Mouse (Mus musculus): ENCODE results near the gene 2010003K11Rik. TPM values are rescaled to one million over a fixed set of nuclear protein-coding genes. Genes with fewer than 3 reads are reported as not detected.
"Not testable (repeated sequence)": the region's sequence is repeated elsewhere in the genome, so short reads cannot be mapped to it uniquely, and the experiment has no call there.

2010003K11Rik gene
- polyA plus RNA-seq, 1 experiment, result 128 TPM

DNA sequence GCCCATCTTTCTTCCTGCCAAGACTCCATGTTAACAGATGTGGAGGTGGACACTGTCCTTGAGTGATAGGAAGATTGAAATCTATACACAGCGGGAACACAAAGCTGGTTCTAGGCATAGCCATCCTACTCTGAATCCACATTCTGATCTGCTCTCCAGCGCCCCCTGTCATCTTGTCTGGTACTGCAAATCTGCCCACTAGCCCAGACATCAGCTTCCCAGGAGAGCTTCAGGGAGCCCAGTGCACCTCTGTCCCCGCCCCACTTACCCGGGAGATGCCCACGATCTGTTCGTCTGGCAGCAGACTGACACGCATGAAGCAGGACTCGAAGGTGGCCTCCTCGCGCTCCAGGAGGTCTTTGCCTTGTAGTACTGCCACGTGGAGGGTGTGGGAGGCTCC, 42.2 kb downstream of the 2010003K11Rik start:
- no peak overlapping the region for H3K27ac ChIP-seq (ENCODE audit: insufficient read depth, low read depth, low read length)
- no peaks in the 10 kb centered on the region for H3K27me3 ChIP-seq (ENCODE audit: control insufficient read depth, insufficient read depth, low read length)
- TF ChIP-seq POLR2A (IDR thresholded peaks at IDR 0.05; ENCODE audit: low read depth, low read length) (no peak), CTCF (IDR thresholded peaks at IDR 0.05; ENCODE audit: extremely low read depth, insufficient read length, insufficient replicate concordance, low read depth, low read length) (peak; percentile 62; the same call in 1 of the 2 replicates)
- no peaks in the 10 kb centered on the region for H3K36me3 ChIP-seq (ENCODE audit: control insufficient read depth, insufficient read depth, low read length)
- H3K4me1 ChIP-seq (ENCODE audit: control insufficient read depth, insufficient read depth, insufficient read length, low read length), result no peaks in the 10 kb centered on the region
- no peak overlapping the region for H3K4me3 ChIP-seq (ENCODE audit: low read depth, low read length)
- WGBS, result 13% methylated on average over 11 of the region's 11 CpGs

DNA sequence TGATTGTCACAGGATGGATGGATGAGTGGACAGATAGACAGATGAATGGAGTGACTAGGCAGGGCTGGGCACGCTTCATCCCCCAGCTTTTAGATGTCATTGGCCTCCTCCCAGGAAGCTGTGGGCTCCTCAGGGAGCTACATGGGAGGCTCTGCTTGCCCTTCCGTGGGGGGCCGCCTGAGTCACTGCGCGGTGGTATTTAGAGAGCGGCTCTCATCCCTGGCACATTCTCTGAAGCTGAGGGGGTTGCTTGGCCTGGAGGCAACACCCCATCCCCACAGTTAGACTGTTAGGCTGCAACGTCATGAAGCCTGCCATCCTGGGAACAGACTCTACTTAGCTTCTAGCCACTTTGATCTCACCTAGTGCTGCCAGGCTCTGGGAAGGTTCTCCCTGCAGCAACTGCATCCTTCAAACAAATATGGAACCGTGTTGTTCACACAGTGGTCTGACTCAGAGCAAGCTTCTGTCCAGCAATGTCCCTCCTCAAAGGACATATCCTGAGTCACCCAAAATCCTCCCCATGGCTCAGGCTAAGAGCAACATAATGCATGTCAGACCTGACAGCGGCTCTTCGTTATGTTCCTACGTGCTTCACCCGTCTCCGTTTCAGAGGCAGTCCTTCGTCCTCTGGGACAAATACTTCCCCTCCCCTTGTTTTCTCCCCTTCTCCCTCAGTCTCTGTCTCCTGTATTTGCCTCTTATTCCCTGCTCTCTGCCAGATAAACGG, 43.1 kb downstream of the 2010003K11Rik start:
- Histone ChIP-seq H3K4me1 (ENCODE audit: control insufficient read depth, insufficient read depth, insufficient read length, low read length) (no peaks in the 10 kb centered on the region), H3K4me3 (ENCODE audit: low read depth, low read length) (no peak overlapping the region), H3K36me3 (ENCODE audit: control insufficient read depth, insufficient read depth, low read length) (no peaks in the 10 kb centered on the region), H3K27ac (ENCODE audit: insufficient read depth, low read depth, low read length) (no peak overlapping the region), H3K27me3 (ENCODE audit: control insufficient read depth, insufficient read depth, low read length) (no peaks in the 10 kb centered on the region)
- TF ChIP-seq CTCF (IDR thresholded peaks at IDR 0.05; ENCODE audit: extremely low read depth, insufficient read length, insufficient replicate concordance, low read depth, low read length) (no peak), POLR2A (IDR thresholded peaks at IDR 0.05; ENCODE audit: low read depth, low read length) (no peak)
- WGBS, result 81% methylated on average over 15 of the region's 15 CpGs

DNA sequence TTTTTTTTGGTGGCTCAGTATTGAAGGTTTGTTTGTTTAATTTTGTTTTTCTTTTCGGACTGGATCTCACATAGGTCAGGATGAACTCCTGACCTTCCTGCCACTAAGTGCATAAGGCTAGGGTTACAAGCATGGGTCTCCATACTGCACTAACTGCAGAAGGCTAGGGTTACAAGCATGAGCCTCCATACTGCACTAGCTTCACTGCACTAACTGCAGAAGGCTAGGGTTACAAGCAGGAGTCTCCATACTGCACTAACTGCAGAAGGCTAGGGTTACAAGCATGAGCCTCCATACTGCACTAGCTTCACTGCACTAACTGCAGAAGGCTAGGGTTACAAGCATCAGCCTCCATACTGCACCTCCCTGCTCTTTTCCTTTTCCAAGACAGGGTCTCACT, 44.3 kb downstream of the 2010003K11Rik start:
- not testable (repeated sequence) for H3K36me3 ChIP-seq (ENCODE audit: control insufficient read depth, insufficient read depth, low read length); H3K27ac ChIP-seq (ENCODE audit: insufficient read depth, low read depth, low read length); H3K27me3 ChIP-seq (ENCODE audit: control insufficient read depth, insufficient read depth, low read length); H3K4me1 ChIP-seq (ENCODE audit: control insufficient read depth, insufficient read depth, insufficient read length, low read length); H3K4me3 ChIP-seq (ENCODE audit: low read depth, low read length)
- 39% methylated on average over 1 of the region's 1 CpGs for WGBS

DNA sequence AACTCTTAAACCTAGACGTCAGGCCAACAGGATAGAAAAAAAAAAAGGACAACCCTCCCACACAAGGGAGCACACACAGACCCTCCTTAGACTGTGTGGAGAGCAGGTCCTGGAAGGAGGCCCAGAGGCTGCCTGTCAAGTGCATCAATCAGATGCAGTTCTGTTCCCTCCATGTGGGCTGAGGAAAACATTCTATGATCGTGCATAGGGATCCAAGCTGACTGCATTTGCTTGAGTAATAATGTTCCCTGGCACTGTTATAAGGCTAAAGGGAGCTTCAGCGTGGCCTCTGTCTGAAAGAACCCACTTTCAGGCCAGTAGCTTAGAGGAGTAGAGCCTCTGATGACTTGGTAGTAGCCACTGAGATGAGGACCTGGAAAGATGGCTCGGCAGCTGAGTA, 45.9 kb downstream of the 2010003K11Rik start:
- no peaks in the 10 kb centered on the region for H3K27me3 ChIP-seq (ENCODE audit: control insufficient read depth, insufficient read depth, low read length)
- TF ChIP-seq CTCF (IDR thresholded peaks at IDR 0.05; ENCODE audit: extremely low read depth, insufficient read length, insufficient replicate concordance, low read depth, low read length) (no peak), POLR2A (IDR thresholded peaks at IDR 0.05; ENCODE audit: low read depth, low read length) (no peak)
- 72% methylated on average over 4 of the region's 4 CpGs for WGBS
- no peaks in the 10 kb centered on the region for H3K36me3 ChIP-seq (ENCODE audit: control insufficient read depth, insufficient read depth, low read length)
- no peak overlapping the region for H3K4me3 ChIP-seq (ENCODE audit: low read depth, low read length)
- 0 out of 2 replicates have a peak, but pooled peaks cover 2% of the 10 kb centered on the region for H3K4me1 ChIP-seq (ENCODE audit: control insufficient read depth, insufficient read depth, insufficient read length, low read length)
- no peak overlapping the region for H3K27ac ChIP-seq (ENCODE audit: insufficient read depth, low read depth, low read length)

DNA sequence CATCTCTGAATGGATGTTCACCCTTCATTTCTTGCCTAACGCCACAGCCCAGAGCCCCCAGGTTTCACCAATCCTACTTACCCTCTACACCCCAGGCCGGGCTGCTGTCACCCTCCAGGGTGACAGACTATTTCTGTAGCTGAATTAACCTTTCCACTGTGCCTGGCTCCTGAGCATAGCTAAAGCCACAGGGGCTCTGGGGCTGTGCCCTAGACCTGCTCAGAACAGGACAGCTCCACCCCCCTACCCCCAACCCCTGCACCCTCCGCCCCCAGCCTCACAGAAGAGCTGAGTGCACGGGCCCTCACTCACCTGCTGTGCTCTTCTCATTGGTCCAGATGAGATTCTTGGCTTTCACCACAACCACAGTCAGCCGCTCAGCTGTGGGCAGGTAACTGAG, 46.4 kb downstream of the 2010003K11Rik start:
- 72% methylated on average over 5 of the region's 5 CpGs for WGBS
- TF ChIP-seq POLR2A (IDR thresholded peaks at IDR 0.05; ENCODE audit: low read depth, low read length), result no peak
- Histone ChIP-seq H3K27me3 (ENCODE audit: control insufficient read depth, insufficient read depth, low read length) (no peaks in the 10 kb centered on the region), H3K4me1 (ENCODE audit: control insufficient read depth, insufficient read depth, insufficient read length, low read length) (0 out of 2 replicates have a peak, but pooled peaks cover 2% of the 10 kb centered on the region), H3K4me3 (ENCODE audit: low read depth, low read length) (no peak overlapping the region), H3K27ac (ENCODE audit: insufficient read depth, low read depth, low read length) (no peak overlapping the region), H3K36me3 (ENCODE audit: control insufficient read depth, insufficient read depth, low read length) (no peaks in the 10 kb centered on the region)

DNA sequence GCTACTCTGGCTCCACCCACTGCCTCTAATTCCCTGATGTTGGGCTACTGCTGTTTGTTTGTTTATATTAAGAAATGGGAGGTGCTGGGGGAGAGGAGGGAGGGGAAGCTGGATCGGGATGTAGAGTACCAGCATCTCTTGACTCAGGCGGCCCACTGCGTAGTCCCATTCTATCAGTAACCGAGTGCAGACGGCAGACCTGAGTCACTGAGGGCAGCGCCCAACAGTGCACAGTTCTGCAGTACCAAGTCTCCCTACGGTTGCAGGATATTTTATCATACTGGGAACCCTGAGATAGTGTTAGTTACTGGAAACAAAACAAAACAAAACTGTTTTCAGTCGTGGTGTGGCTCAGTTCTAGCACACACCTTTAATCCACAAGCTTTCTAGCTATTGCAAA, 47.3 kb downstream of the 2010003K11Rik start:
- no peaks in the 10 kb centered on the region for H3K27me3 ChIP-seq (ENCODE audit: control insufficient read depth, insufficient read depth, low read length)
- WGBS, result 63% methylated on average over 8 of the region's 8 CpGs
- H3K27ac ChIP-seq (ENCODE audit: insufficient read depth, low read depth, low read length), result no peak overlapping the region
- no peak for TF ChIP-seq POLR2A (IDR thresholded peaks at IDR 0.05; ENCODE audit: low read depth, low read length)
- no peak for TF ChIP-seq CTCF (IDR thresholded peaks at IDR 0.05; ENCODE audit: extremely low read depth, insufficient read length, insufficient replicate concordance, low read depth, low read length)
- no peaks in the 10 kb centered on the region for H3K36me3 ChIP-seq (ENCODE audit: control insufficient read depth, insufficient read depth, low read length)
- H3K4me3 ChIP-seq (ENCODE audit: low read depth, low read length), result no peak overlapping the region
- H3K4me1 ChIP-seq (ENCODE audit: control insufficient read depth, insufficient read depth, insufficient read length, low read length), result 0 out of 2 replicates have a peak, but pooled peaks cover 2% of the 10 kb centered on the region

DNA sequence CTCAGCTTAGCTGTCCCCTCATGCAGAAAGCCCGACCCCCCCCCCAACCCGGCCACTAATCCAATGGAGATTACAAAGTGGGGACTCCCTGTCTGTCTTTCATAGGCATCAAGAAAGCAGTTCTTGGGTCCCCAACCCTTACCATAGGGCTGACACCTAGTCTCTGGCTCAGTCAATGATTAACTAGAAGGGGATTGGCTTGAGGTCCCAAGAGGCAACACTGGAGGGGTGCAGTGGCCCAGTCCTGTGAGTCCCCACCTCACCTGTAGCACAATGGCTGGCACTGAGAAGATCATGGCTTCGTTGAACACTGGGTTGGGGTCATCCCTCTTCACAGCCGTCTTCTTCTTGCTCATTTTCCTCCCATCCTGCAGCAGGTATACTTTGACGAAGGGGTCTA, 47.7 kb downstream of the 2010003K11Rik start:
- no peaks in the 10 kb centered on the region for H3K36me3 ChIP-seq (ENCODE audit: control insufficient read depth, insufficient read depth, low read length)
- H3K27me3 ChIP-seq (ENCODE audit: control insufficient read depth, insufficient read depth, low read length), result no peaks in the 10 kb centered on the region
- H3K27ac ChIP-seq (ENCODE audit: insufficient read depth, low read depth, low read length), result no peak overlapping the region
- 55% methylated on average over 5 of the region's 5 CpGs for WGBS
- TF ChIP-seq CTCF (IDR thresholded peaks at IDR 0.05; ENCODE audit: extremely low read depth, insufficient read length, insufficient replicate concordance, low read depth, low read length) (no peak), POLR2A (IDR thresholded peaks at IDR 0.05; ENCODE audit: low read depth, low read length) (no peak)
- H3K4me3 ChIP-seq (ENCODE audit: low read depth, low read length), result no peak overlapping the region
- H3K4me1 ChIP-seq (ENCODE audit: control insufficient read depth, insufficient read depth, insufficient read length, low read length), result 0 out of 2 replicates have a peak, but pooled peaks cover 2% of the 10 kb centered on the region
